Mouse (Mus musculus) megakaryocyte, adult 5-6 weeks (primary cell): ENCODE results near the gene Thrsp. TPM values are rescaled to one million over a fixed set of nuclear protein-coding genes. Genes with fewer than 3 reads are reported as not detected.
"Not testable (repeated sequence)": the region's sequence is repeated elsewhere in the genome, so short reads cannot be mapped to it uniquely, and the experiment has no call there.

ENCODE experiments used
- ATAC-seq: 2 replicates; pipeline ENCODE4 v1.8.0; 2016; ENCODE audit warnings: mild to moderate bottlenecking, inconsistent platforms; ENCODE audit not compliant: poor library complexity, severe bottlenecking
- total RNA-seq, 2 experiments: library from RNA; stranded (forward) in 1 of 2; stranded (reverse) in 1 of 2; fragments of 153-499, 151-499 nt in 1 of 2; fragments of 221-1000, 200-1000 nt in 1 of 2; gene quantifications; 2 replicates each; pipeline versions ENCODE4 v1.2.3 to v1.2.4; 2015 to 2017

Gene Thrsp
- total RNA-seq (2015), result not detected in 2 replicates
- total RNA-seq (2017), result not detected in 2 replicates

- no peak for ATAC-seq
Measured at GRCm38 (mm10) chr7:97416906-97417777, at the start of gene Thrsp. Gene Thrsp, minus strand, starts transcription at chr7:97417730.

GRCm38 (mm10) chr7:97455577-97455976 is 38.0 kb upstream of the Thrsp start:
- ATAC-seq, result peak; percentile 61

GRCm38 (mm10) chr7:97454795-97455194 is 37.3 kb upstream of the Thrsp start:
- ATAC-seq, result no peak

GRCm38 (mm10) chr7:97453141-97453921 is 35.8 kb upstream of the Thrsp start:
- ATAC-seq, result peak; percentile 77

GRCm38 (mm10) chr7:97452196-97452595 is 34.7 kb upstream of the Thrsp start:
- ATAC-seq, result no peak

GRCm38 (mm10) chr7:97451023-97451422 is 33.5 kb upstream of the Thrsp start, which contains the start of gene Kctd14:
Gene Kctd14, plus strand, starts transcription at chr7:97451323.
- ATAC-seq, result not testable (repeated sequence)

GRCm38 (mm10) chr7:97447050-97447531 is 29.6 kb upstream of the Thrsp start:
- no peak for ATAC-seq

GRCm38 (mm10) chr7:97446171-97446925 is 28.8 kb upstream of the Thrsp start:
- no peak for ATAC-seq

GRCm38 (mm10) chr7:97438986-97439385 is 21.5 kb upstream of the Thrsp start:
- ATAC-seq, result peak; percentile 47; the same call in 1 of the 2 replicates

GRCm38 (mm10) chr7:97434517-97434916 is 17.0 kb upstream of the Thrsp start:
- ATAC-seq, result peak; percentile 60; the same call in 1 of the 2 replicates

GRCm38 (mm10) chr7:97433517-97433916 is 16.0 kb upstream of the Thrsp start:
- ATAC-seq, result not testable (repeated sequence)

- peak; percentile 43 for ATAC-seq
Measured at GRCm38 (mm10) chr7:97429705-97430104, 12.2 kb upstream of the Thrsp start.

GRCm38 (mm10) chr7:97427778-97428420 is 10.4 kb upstream of the Thrsp start:
- no peak for ATAC-seq

- ATAC-seq, result no peak
Measured at GRCm38 (mm10) chr7:97427296-97427695, 9.8 kb upstream of the Thrsp start.

GRCm38 (mm10) chr7:97426566-97426965 is 9.0 kb upstream of the Thrsp start:
- ATAC-seq, result 0 out of 2 replicates have a peak, but pooled peaks have one; percentile 3

- peak; percentile 95 for ATAC-seq
Measured at GRCm38 (mm10) chr7:97424621-97425245, 7.2 kb upstream of the Thrsp start.

- no peak for ATAC-seq
Measured at GRCm38 (mm10) chr7:97423754-97424153, 6.2 kb upstream of the Thrsp start.

- ATAC-seq, result no peak
Measured at GRCm38 (mm10) chr7:97420958-97421651, 3.6 kb upstream of the Thrsp start.

- no peak for ATAC-seq
Measured at GRCm38 (mm10) chr7:97420406-97420805, 2.9 kb upstream of the Thrsp start.
